Mouse (Mus musculus) kidney, embryonic 16.5 days (tissue): ENCODE results near the gene Ralgapb. TPM values are rescaled to one million over a fixed set of nuclear protein-coding genes. Genes with fewer than 3 reads are reported as not detected.
"Not testable (repeated sequence)": the region's sequence is repeated elsewhere in the genome, so short reads cannot be mapped to it uniquely, and the experiment has no call there.

Source experiments
- ATAC-seq: fragments of 200-750 bp; cut with Nextera tagmentation; 2 replicates; pipeline ENCODE4 v1.8.0; 2017; ENCODE audit warnings: moderate TSS enrichment; ENCODE audit not compliant: low FRiP score, low TSS enrichment
- H3K27ac ChIP-seq: fragments of 300-500 bp; sonication (generic); 2 replicates; pipeline ENCODE4 v1.5.1; 2014; ENCODE audit warnings: low read length
- H3K27me3 ChIP-seq: fragments of 300-500 bp; sonication (generic); 2 replicates; pipeline ENCODE4 v1.6.1; 2014; ENCODE audit warnings: low read length, control low read depth, mixed read lengths; ENCODE audit not compliant: insufficient read depth
- H3K36me3 ChIP-seq: fragments of 300-500 bp; sonication (generic); 2 replicates; pipeline ENCODE4 v1.6.1; 2014; ENCODE audit warnings: low read length, control low read depth, mixed read lengths; ENCODE audit not compliant: insufficient read depth
- H3K4me1 ChIP-seq: fragments of 300-500 bp; sonication (generic); 2 replicates; pipeline ENCODE4 v1.6.1; 2014; ENCODE audit warnings: low read length, control low read depth, mixed read lengths; ENCODE audit not compliant: insufficient read depth
- H3K4me2 ChIP-seq: fragments of 300-500 bp; sonication (generic); replicated peaks from 2 replicates; pipeline ENCODE4 v1.6.1; 2014; ENCODE audit warnings: low read depth, low read length
- H3K4me3 ChIP-seq: fragments of 300-500 bp; sonication (generic); 2 replicates; pipeline ENCODE4 v1.5.1; 2014; ENCODE audit warnings: mild to moderate bottlenecking, low read length
- H3K9ac ChIP-seq: fragments of 300-500 bp; sonication (generic); replicated peaks from 2 replicates; pipeline ENCODE4 v1.6.1; 2014; ENCODE audit warnings: low read length
- H3K9me3 ChIP-seq: fragments of 300-500 bp; sonication (generic); 2 replicates; pipeline ENCODE4 v1.6.1; 2016; ENCODE audit warnings: low read length, control low read depth
- WGBS: fragments of 180-500 bp; shearing (Covaris S2); extraction: QIAGEN DNeasy Blood & Tissue Kit; methylation state at CpG from one replicate; pipeline ENCODE4 v1.1.7; 2014; 5-methylcytosine and 5-hydroxymethylcytosine counted together
- polyA plus RNA-seq: library from polyadenylated mRNA; unstranded; fragments of >200 nt; fragmentation: Nextera tagmentation; extraction: Ambion mirVana; gene quantifications from 2 replicates; pipeline ENCODE4 v1.2.1, GENCODE M21; 2015

The Ralgapb gene
- polyA plus RNA-seq, 1 experiment from 2014 or later = 13.7 TPM

DNA sequence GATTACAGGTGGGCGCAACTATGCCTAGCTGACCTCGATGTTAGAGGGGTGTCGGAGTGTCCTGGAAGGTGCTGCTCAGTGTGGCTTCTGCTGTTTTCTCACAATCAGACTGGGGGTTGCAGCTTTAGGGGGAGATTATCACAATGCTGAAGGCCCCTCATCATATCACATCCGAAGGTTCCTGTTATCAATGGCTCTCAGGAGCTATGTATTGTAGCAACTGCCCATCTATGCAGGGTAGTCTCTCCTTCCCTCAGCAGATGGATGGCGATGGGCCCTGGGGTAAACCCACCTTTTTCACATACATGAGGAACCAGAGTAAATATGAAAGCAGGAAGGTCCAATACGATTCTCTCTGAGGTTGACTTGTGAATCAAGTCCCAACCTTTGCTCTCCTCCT, 13.3 kb upstream of the Ralgapb start:
- no peaks in the 10 kb centered on the region for H3K27me3 ChIP-seq
- WGBS = 88% methylated on average over 6 of the region's 6 CpGs
- no peak overlapping the region for H3K4me2 ChIP-seq
- no peak overlapping the region for H3K9ac ChIP-seq
- no peak overlapping the region for H3K4me3 ChIP-seq
- no peaks in the 10 kb centered on the region for H3K36me3 ChIP-seq
- H3K27ac ChIP-seq = no peak overlapping the region
- H3K4me1 ChIP-seq = no peaks in the 10 kb centered on the region
- no peaks in the 10 kb centered on the region for H3K9me3 ChIP-seq
- no peak for ATAC-seq

DNA sequence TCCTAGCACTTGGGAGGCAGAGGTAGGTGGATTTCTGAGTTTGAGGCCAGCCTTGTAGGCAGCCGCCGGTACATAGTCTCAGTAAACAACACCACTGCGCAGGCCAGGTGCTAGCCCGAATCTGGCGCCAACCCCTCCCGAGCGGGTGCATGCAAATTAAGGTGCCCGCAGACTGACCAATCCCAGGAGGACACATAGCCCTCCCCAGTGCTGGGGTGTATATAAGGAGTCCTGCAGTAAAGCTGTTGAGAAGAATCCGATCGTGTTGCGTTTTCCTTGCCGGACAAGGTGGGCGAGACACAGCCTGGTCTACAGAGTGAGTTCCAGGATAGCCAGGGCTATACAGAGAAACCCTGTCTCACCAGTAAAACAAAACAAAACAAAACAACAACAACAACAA, 12.5 kb upstream of the Ralgapb start:
- H3K4me3 ChIP-seq, H3K36me3 ChIP-seq, H3K27ac ChIP-seq, H3K4me1 ChIP-seq, H3K9ac ChIP-seq, H3K9me3 ChIP-seq, H3K4me2 ChIP-seq, H3K27me3 ChIP-seq, ATAC-seq: not testable (repeated sequence)
- 59% methylated on average over 13 of the region's 13 CpGs for WGBS

- Histone ChIP-seq H3K9ac (no peak overlapping the region), H3K27ac (no peak overlapping the region), H3K4me3 (no peak overlapping the region), H3K36me3 (no peaks in the 10 kb centered on the region), H3K9me3 (no peaks in the 10 kb centered on the region), H3K4me1 (no peaks in the 10 kb centered on the region), H3K4me2 (no peak overlapping the region), H3K27me3 (no peaks in the 10 kb centered on the region)
- ATAC-seq = no peak
- WGBS = 85% methylated on average over 7 of the region's 7 CpGs
Measured at GRCm38 (mm10) chr2:158402915-158403314, 6.7 kb upstream of the Ralgapb start.

DNA sequence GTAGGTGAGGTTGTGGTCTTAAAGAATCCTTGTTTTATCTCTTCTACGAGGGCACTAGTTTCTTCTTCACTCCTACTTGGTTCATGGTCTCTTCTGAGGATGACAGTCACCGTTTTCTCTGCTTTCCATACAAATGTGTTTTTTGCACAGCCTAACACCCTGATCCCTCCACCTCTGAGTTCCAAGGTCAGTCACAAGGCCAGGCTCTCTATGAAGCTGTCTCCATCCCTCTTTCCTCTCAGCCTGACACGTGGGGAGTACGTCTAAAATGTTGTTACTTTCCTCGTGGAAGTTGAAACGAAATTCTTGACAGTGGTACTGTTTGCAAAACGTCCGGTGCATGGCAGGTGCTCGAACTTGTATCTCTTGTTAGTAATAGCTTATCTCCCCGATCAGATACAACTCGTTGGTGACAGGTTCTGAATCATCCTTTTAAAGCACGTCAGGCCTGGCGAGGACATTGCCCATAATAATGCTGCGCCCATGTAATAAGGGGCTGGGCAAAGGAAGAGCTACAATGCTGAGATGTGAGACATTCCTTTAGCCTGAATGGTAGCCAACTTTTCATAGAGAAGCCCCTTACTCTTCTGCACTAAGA, 552 bp upstream of the Ralgapb start:
- no peaks in the 10 kb centered on the region for H3K36me3 ChIP-seq
- H3K9me3 ChIP-seq = no peaks in the 10 kb centered on the region
- H3K4me3 ChIP-seq = peak overlapping the region; percentile 89
- no peaks in the 10 kb centered on the region for H3K27me3 ChIP-seq
- H3K27ac ChIP-seq = no peak overlapping the region
- H3K4me1 ChIP-seq = peaks cover 12% of the 10 kb centered on the region
- peak overlapping the region; percentile 60 for H3K4me2 ChIP-seq
- WGBS = 19% methylated on average over 14 of the region's 14 CpGs
- ATAC-seq = peak; percentile 5; the same call in 1 of the 2 replicates
- peak overlapping the region; percentile 58 for H3K9ac ChIP-seq

DNA sequence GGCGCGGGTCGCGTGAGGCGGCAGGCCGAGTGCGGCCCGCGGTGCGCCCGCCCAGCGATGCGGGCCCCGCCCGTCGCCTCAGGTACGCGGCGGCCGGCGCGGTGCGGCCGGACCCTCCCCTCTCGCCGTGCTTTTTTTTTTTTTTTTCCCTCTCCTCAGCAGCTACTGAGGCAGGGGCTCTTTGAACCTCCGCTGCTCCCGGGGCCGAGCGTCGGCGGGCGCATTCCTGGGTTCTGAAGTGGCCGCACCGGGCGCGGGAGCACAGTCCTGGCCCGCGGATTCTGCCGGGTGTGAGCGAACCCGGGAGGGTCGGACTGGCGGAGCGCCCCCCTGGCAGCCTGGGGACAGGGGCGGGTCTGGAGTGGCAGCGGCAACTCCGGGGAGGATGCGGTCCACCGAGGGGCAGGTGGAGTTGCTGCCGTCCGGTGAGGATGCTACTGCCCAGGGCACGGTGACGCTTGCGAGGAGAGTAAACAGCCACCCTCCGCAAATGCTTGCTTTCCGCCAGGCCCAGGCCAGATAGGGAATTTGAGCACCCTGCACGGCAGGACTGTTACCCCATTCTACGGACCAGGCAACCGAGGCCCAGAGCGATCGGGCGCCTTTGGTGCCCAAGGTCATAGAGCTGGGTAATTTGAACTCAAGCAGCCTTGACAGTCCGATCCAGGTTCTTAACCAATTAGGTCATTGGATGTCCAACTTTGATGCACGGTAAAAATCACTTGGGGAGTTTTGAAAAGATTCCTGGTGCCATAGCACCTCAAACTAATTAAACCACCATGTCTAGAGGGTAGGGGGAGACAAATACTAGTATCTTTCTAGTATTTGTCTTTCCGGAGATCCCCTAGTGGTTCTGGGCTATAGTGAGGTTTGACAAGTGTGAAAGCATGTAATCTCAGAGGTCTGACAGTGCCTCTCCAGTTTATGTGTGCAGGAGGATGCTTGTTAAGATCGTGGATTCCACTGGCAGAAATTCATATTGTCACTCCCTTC, 670 bp downstream of the Ralgapb start:
- peak; percentile 60 for ATAC-seq
- peak overlapping the region; percentile 89 for H3K4me3 ChIP-seq
- H3K4me1 ChIP-seq = peaks cover 12% of the 10 kb centered on the region
- H3K9me3 ChIP-seq = no peaks in the 10 kb centered on the region
- H3K9ac ChIP-seq = peak overlapping the region; percentile 94
- peak overlapping the region; percentile 91 for H3K4me2 ChIP-seq
- peak overlapping the region; percentile 83 for H3K27ac ChIP-seq
- 1% methylated on average over 61 of the region's 67 CpGs for WGBS
- no peaks in the 10 kb centered on the region for H3K36me3 ChIP-seq
- H3K27me3 ChIP-seq = no peaks in the 10 kb centered on the region

DNA sequence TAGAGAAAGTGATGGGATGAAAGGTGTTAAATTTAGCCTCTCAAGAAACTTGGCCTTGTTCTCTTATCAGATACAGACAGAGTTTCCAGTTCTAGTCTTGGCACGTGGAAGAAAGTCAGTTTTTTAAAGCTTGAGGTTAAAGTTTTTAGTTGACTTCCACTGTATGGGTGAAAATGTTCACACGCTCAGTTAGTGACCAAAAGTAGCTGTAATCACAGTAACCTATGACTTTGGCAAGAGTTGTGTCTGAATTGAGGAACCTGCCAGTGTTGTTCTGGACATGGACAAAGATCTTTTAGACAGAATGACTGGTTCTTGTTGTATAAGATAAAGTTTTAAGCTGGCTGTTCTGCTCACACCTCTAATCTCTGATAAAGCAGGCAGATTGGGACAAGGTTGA, 3.6 kb downstream of the Ralgapb start:
- no peak overlapping the region for H3K9ac ChIP-seq
- H3K4me3 ChIP-seq = no peak overlapping the region
- H3K27me3 ChIP-seq = no peaks in the 10 kb centered on the region
- H3K36me3 ChIP-seq = no peaks in the 10 kb centered on the region
- H3K4me1 ChIP-seq = peaks cover 12% of the 10 kb centered on the region
- H3K27ac ChIP-seq = no peak overlapping the region
- no peak for ATAC-seq
- WGBS = 76% methylated on average over 2 of the region's 2 CpGs
- H3K9me3 ChIP-seq = no peaks in the 10 kb centered on the region
- no peak overlapping the region for H3K4me2 ChIP-seq

- Histone ChIP-seq H3K36me3 (no peaks in the 10 kb centered on the region), H3K4me1 (peaks cover 6% of the 10 kb centered on the region), H3K4me3 (no peak overlapping the region), H3K4me2 (no peak overlapping the region), H3K9ac (no peak overlapping the region), H3K27me3 (no peaks in the 10 kb centered on the region), H3K27ac (no peak overlapping the region), H3K9me3 (no peaks in the 10 kb centered on the region)
- ATAC-seq = no peak
- WGBS = 79% methylated on average over 1 of the region's 1 CpGs
Measured at GRCm38 (mm10) chr2:158415826-158416225, 6.2 kb downstream of the Ralgapb start.

DNA sequence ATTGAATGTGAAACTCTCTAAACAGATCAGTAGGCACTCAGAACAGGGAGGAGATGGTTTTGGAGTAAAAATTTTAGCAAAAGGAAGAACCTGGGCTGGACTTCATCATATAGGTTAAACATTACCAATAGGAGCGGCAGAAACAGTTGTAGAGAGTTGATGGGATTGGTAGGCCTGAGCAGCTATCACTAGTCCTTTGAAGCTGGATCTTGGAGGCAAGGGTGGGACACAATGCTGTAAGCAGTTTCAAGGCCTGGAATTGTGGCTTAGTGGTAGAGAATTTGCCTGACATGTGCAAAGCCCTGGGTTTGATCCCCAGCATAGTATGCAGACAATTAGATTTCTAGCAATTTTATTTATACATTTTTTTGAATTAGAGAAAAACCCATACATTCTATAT, 9.0 kb downstream of the Ralgapb start:
- Histone ChIP-seq H3K4me2 (no peak overlapping the region), H3K4me1 (no peaks in the 10 kb centered on the region), H3K9me3 (no peaks in the 10 kb centered on the region), H3K4me3 (no peak overlapping the region), H3K27me3 (no peaks in the 10 kb centered on the region), H3K36me3 (no peaks in the 10 kb centered on the region), H3K9ac (no peak overlapping the region), H3K27ac (no peak overlapping the region)
- no peak for ATAC-seq
- WGBS = 79% methylated on average over 1 of the region's 1 CpGs

DNA sequence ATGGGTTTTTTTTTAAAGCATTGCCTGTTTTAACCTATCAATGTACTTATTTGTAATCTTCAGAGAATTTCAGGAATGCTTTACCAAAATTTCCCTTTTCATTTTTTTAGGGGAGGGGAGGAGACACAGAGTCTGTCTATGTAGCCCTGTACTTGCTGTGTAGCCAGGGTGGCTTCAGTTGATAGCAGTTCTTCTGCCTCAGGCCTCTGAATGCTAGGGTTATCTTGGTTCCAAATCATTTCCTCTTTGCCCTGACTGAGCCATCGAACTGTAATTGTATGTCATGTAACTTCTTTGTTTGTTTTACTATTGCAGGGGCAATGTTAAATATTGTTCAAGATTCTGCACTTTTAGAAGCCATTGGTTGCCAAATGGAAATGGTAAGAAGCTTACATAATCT, 36.2 kb downstream of the Ralgapb start:
- Histone ChIP-seq H3K4me3 (no peak overlapping the region), H3K27me3 (no peaks in the 10 kb centered on the region), H3K9ac (no peak overlapping the region), H3K27ac (no peak overlapping the region), H3K4me1 (no peaks in the 10 kb centered on the region), H3K9me3 (no peaks in the 10 kb centered on the region), H3K4me2 (no peak overlapping the region), H3K36me3 (peaks cover 20% of the 10 kb centered on the region)
- 71% methylated on average over 1 of the region's 1 CpGs for WGBS
- ATAC-seq = no peak

- Histone ChIP-seq H3K9ac (no peak overlapping the region), H3K4me2 (no peak overlapping the region), H3K27me3 (no peaks in the 10 kb centered on the region), H3K4me3 (no peak overlapping the region), H3K4me1 (no peaks in the 10 kb centered on the region), H3K27ac (no peak overlapping the region), H3K9me3 (no peaks in the 10 kb centered on the region), H3K36me3 (peaks cover 25% of the 10 kb centered on the region)
- ATAC-seq = no peak
- WGBS = 96% methylated on average over 7 of the region's 7 CpGs
Measured at GRCm38 (mm10) chr2:158449845-158450244, 40.2 kb downstream of the Ralgapb start.
